Mouse (Mus musculus) layer of hippocampus, adult 8-10 months (tissue): ENCODE results near the gene Adgrg6. TPM values are rescaled to one million over a fixed set of nuclear protein-coding genes. Genes with fewer than 3 reads are reported as not detected.
A peak's percentile ranks its signal among the peaks of the same experiment; 100 is the strongest.

Source experiments
- DNase-seq, 2 experiments: peaks; one replicate each; pipeline ENCODE4 v3.0.0; 2022; ENCODE audit warnings: low spot score in 2 of 2
- total RNA-seq, 4 experiments: library from RNA; stranded (reverse); gene quantifications; 2 replicates each; pipeline ENCODE4 v1.2.4; 2022

Gene Adgrg6
- total RNA-seq, 4 experiments from 2014 or later: 1.0 to 3.8 (median 2.0) TPM

DNA sequence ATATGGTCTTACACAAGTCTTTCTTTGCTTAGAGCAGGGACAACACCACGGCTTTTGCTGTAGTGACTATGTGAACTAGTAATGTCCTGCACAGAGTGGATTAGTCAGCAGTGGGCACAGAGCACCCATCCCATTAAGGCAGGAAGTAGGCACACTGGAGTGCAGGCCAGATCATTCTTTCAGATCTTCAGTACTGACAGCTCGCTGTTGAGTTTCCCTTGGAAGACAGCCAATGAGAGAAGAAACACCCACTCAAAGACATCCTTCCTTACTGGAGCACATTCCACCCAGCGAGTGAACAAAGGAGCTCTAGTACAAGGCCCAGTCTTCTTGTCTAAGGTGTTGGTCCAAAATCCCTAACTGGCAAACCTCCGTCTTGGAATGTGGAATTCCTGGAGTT is 53.6 kb downstream of the Adgrg6 start:
- no peak for DNase-seq

DNA sequence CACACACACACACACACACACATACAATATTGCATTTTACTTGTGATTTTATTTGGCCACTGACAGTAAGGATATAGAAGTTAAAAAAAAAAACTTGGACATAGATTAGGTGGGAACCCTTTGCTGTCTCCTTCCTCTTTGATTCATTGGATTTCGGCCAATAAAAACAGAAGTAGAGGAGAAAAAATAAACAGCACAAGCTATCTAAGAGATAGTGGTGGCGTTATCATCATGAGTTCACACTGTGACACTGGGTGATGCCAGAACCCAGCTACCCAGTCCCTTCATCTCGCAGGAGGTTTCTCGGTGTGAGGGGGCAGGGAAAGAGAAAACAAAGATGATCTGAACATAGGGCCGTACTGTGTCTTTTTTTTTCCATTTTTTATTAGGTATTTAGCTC is 62.2 kb downstream of the Adgrg6 start:
- no peak for DNase-seq

DNA sequence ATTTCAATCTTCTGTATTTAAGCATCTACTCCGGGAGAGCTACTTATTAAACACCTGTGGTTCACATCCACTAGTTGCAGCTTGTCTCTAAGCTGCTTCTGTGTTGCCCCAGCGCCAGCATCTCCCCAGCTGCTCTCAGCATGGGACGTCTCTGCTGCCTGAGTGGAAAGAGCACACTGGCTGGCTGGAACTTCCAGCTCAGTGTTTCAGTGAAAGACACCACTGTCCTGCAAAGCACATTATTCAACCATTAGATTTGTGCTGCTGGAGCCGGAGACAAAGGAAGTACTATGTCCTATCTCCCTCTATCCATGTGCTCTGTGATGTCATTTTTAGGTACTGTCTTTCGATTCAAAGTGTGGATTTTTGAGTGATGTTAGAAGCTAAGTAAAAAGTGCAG is 63.0 kb downstream of the Adgrg6 start:
- peak; percentile 26 to 29 for DNase-seq

DNA sequence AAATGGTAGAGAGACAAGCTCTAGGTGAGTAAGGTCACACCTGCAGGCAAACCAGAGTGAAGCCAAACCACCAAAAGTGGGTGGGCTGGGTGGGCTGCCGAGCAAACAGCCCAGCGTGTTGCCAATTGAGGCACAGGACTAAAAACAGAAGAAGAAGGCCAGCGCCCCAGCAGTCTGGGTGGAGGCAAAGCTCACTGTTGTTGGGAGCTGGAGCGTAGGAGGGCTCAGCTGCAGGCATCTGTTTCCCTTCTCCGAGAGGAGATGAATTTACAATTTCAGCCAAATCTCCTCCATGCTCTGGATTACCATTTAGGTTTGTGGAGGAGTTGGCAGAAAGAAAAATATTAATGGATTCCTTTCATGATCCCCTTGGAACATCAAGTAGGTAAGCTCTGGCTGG is 64.5 kb downstream of the Adgrg6 start:
- peak; percentile 4 to 5 for DNase-seq

DNA sequence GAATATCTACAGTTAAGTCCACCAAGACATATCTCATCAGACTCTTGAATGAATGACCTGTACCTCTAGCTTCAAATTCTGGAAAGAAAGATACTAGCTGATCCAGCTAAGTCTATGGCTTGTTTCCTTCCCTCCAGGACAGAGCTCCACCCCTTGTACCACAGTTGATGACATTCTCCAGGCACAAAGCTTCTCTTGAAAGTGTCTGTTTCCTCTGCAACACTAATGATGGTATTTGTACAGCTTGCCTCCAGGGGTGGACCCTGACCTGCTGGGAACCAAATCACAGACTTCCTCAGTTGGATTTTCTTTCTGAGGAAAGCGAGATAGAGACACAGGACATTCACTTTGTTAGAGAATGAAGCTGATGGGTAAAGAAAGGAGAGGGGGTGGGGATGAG is 69.1 kb downstream of the Adgrg6 start:
- no peak for DNase-seq

DNA sequence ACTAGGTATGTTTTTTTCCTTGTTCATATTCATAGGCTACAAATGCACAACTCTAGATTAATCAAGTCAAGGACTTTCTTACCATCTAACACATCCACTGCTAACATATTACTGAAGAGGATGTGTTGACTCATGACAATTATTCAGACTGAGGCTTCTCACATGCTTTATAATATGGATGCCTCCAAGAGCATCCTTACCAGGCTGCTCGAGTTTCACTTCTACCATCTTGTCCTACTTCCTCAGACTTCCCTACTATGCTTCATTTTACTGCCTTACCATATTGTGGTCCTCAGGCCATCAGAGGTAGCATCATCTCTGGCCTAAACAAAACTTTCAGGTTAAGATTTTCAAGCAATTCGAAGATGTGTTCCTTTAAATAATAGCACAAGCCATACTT is 69.8 kb downstream of the Adgrg6 start:
- DNase-seq: no peak

DNA sequence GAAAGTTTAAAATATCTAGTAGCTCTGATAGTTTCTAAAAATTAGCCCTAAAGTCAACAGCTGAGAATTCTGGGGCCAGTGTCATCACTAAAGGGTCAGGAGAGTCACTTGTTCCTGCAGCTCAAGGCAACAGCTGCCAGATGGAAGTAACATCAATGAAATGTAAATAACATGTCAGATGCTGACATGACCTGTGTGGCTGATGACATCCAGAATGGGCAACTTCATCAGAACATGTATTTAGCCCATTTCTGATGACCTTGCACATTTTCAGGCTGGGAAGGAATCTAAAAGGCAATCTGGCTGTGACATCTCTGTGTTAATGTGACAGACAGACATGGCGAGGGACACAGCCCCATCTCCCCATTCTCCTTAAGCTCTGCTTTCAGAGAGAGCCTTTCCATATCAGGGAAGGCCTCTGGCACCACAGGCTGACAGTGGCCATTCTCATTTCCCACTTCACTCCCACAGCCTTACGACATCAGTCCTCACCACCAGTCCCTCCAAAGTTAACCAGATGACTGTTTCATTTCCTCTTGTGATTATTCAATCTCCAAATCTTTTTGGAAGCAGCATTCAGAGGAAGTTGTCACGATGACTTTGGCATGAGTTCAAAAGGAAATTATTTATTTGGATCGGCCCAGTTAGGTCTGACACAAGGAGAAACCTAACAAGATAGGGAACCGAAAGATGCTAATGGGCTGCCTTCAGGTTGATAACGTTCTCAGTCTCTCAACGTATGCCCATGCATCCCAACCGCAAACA is 70.7 kb downstream of the Adgrg6 start:
- DNase-seq: no peak

DNA sequence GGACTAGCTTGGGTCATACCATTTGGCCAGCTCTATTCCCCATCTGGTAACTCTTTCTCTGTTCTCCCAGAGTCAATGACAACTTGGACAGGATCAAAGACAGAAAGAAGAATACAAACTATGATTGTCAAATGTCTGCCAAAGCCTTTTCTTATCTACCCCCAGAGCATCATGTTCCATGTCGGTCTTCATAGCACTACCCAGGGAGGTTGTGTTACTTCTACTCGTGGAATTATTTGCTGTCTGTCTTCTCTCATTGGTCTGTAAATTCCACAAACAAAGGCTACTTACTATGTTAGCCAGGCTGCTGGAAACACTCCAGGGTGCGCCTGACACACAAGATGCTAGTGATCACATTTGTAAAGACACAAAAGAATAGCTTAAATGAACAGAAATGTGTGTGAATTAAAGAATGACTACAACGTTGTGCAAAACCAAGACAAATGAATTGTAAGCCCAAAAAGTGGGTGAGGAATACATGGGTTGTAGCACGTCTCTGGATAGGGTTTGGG is 74.4 kb downstream of the Adgrg6 start:
- DNase-seq: no peak

DNA sequence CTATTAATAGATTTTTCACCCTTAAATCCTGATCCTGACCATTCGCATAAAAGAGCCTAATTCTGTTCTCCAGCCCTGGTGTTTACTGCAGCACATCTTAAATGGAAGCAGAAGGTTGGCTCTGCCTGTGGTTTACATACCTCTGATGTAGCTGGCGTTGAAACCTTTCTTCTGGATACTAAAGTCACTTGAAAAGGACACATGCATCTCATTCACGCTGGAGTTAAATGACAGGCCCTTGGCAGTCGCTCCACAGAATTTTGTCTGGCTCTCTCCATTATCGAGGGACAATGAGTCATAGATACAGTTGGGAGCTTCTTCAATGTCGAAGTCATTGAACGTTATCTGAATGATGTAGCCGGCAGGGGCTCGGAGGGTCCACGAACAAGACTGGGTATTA is 76.8 kb downstream of the Adgrg6 start:
- DNase-seq: no peak

DNA sequence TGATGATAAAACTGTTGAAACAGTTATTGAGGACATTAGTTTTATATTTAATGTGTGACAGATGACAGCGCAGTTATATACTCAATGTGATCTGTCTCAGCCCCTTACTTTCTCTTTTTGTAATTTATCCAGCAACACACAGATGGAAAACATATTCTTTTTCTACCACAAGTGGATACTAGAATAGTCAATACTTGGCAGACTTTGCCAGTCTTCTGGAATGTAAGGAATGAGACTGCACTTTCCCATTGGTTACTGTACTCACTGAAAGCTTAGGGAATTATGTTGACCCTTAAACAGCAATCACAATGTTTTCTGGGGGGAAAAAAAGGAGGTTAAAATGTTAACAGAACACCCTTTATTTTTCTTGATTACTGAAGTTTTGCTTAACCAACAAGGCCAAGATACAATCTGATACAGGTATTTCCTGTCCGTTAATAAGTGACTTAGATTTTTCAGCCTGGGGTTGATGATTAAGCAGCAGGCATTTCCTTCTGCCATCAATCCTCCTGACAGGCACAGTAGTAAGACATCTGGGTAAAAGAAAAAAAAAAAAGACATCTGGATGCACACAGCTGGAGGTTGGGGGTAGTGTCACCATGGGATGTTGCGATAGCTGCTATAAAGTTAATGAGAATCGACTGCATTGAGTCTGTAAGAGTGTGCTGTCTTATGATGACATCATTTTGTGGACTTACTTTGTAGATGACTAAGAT is 81.5 kb downstream of the Adgrg6 start:
- no peak for DNase-seq

DNA sequence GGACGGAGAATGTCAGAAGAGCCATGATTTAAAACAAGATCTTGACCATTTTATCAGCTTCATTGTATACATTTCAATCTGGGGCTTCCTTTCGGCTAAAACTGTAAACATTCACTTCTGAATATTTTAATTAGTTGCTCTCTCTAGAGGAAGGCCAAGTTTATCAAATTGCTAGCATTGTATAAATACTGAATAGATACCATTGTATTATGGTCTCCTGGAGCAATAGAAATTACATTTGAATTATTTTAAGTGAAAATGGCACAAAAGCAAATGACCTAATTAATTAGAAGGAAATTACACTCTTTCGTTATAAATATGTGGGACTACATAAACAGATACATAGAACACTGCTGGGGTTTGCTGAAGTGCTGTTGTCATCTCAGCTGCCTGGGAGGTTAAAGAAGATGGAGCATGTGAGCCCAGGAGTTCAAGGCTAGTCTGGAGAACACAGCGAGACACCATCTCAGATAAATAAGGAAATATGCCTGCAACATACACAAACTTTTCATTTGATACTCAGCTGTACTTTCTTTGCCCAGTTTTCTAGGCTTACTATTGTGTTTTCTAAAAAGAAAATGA is 84.4 kb downstream of the Adgrg6 start:
- no peak for DNase-seq

DNA sequence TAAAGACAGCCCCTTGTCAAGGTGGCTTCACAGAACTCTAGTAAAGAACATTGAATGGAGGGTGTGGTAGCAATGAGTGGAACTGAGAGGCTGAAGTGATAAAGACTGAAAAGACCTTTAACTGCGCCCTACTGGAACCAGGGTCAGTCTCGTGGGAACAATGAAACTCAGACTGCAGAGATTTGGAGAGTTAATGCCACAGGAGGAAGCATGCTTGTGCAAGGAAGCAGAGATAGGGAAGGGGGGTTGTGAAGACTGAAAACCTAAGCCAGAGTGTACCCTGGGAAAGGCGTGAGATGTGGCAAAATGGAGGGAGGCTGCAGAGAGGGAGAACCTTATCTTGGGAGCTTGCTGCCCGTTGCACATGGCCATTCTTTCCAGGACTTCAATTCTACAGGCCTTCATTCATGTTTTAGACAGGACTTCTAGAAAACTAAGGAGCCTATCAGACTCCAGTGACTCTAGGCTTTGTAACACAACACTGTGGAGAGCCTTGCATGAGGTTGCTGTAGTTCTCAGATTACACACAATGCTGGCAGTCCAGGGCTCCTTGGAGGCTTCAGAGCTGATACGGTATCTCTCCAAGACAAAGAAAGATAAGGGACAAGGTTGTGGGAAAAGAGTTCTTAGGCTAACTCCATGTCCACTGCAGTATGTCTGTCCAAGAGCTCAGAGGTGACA is 85.1 kb downstream of the Adgrg6 start:
- no peak for DNase-seq

DNA sequence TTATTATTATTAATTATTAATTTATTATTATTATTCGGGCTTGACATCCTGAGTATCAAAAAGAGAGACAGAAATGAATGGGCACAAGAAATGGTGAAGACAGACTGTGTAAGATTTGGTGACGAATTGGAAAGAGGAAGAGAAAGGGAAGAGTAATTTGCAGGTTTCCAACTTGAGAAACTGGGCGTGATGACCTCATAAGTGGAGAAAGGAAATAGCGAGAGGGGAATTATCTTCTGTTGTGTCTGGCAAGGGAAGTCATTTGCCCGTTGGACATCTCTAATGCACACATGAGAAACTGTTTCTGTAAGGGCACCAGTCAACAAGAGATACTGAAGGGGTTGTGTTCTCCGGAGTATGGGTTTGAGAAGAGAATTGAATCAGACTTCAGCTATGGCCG is 85.6 kb downstream of the Adgrg6 start:
- DNase-seq: no peak

DNA sequence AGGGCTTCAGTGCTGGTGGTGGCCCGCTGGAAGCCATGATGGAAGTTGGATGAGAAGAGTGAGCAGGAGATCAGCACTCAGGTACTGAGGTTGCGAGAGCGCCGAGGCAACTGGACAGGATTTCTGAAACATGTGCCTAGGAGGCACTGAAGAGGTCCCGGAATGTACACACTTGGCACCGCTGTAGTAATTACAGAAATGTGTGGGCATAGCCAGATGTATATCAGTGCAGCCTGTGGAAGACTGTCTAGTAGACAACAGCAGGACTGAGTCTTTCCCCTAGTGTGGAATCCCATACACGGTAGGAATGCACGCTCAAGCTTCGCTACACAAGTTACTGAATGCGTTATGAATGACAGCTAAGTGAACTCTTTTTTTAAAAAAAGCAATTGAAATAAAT is 86.1 kb downstream of the Adgrg6 start:
- DNase-seq: no peak

DNA sequence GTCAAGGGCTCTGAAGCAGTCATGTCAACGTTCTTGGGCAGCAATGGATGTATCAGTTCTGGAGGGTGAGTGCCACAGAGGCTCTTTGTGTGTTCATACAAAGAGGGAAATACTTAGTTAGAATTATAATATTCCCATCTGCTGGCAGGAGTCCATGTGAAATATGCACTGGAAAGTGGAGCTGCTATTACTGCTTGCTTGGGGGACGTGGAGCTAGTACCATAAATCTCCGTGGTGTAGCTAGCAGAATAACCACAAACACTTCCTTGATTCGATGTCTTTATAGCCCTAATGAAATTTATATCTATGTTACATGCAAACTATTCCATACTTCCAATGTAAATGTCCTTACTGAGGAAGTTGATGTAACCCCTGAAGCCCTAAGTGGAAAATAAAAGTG is 91.0 kb downstream of the Adgrg6 start:
- no peak for DNase-seq

DNA sequence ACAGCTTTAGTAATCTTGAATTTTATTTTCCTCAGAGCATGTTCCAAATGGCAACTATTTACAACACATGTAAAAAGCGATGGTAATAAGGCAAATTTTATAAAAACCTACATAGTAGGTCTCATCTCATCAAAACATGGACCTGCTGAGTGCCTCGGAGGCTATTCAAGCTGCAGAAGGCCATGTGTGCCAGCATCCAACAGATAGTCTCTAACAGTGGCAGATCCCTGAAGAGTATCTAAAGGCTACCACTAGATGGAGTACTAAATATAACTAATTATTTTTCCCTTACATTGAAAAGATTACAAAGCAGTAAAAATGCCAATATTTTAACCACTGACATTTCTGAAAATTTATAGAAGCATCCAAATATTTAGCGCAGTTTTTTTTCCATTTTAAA is 93.6 kb downstream of the Adgrg6 start:
- peak in 1 of 2 experiments; percentile 3 for DNase-seq

DNA sequence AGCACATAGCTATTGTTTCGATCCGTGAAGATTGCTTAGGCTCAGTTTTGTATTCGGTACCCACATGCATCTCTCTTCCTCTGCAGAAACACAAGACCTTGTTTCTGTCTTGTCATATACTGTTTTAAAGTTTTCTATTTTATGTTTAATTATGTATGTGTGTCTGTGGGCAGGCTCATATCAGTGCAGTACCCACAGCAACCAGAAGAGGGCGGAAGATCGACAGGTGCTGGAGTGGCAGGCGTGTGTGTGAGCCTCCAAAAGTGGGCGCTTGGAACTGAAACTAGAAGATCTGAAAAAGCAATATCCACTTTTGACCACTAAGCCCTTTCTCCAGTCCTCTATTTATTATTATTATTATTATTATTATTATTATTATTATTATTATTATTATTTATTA is 95.4 kb downstream of the Adgrg6 start:
- DNase-seq: no peak

DNA sequence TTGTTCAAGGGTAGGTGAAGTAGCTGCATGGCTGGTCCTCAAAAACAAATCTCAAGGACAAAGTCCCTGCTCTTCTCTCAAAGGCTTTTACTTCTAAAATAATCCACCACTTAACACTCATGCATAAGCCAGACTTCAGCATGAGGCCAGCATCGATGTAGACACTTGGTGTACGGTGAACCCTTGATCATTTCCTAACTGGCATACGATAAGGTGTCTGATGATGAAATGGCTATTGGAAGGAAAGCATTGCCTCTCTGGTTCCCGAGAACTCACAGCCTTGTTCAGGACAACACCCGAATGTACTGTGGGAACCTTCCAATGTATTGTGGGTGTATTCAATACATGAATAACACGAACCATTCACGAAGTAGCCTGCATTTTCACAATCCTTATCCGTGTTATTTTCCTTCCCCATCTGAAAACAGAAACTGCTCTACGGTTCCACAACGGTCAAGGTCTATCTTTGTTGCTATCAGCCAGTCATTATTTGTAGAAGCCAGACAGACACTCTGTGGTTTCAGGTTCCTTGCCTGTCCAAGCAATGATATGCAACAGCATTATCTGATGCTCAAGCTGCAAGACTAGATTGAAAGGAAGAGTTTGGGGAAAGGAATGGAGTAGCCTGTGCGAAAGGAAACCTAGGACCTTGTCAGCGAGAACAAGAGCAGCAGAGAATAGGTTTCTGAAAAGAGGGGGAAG is 99.7 kb downstream of the Adgrg6 start:
- DNase-seq: no peak

DNA sequence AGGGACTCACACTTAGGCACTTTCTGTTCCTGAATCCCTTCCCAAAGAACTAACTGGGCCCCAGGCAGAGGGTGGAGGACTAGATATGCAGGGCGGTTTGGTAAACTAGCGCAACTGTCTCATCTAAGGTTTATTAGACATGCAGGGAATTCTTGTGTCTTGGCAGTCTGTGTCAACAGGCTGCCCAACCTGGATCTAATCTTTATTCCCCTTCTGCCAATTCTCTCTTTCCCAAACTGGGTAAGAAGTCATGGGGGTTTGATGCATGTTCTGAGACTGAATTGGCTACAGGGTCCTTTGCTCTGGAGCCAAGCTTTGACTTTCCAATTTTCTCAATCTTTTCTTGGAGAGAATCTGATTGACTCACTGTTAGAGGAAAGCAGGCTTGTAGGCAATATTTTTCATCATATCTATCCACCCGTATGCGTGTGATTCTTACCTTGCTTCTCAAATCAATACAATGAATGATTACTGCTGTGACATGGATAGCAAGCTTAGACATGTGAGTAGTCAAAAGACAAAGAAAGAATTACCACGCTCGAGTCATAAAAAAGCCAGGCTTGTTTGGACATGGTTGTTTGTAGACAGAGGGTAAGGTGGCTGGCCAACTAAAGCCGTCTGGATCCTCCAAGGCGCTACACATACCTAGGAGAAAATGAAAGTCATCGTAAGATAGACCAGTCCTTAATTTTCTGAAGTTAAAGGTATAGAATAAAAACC is 104.4 kb downstream of the Adgrg6 start:
- DNase-seq: no peak

DNA sequence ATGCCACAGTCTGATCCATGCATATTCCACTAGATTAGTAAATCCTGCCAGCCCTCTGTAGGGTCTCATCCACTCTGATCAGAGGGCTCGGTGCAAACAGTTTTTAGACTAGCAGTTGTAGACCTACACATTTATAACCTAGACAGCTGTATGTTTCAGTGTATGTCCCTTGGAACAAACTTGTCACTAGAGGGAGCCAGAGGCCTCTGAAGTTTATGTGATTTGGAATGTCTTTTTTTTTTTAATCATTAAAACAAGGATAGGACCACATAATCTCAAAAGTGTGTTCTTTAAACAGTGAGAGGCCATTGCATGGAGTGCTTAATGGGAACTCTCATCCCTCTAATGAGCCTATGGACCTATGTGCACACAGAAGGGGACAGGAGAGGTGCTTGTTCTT is 141.4 kb downstream of the Adgrg6 start:
- peak in 1 of 2 experiments; percentile 15 for DNase-seq

DNA sequence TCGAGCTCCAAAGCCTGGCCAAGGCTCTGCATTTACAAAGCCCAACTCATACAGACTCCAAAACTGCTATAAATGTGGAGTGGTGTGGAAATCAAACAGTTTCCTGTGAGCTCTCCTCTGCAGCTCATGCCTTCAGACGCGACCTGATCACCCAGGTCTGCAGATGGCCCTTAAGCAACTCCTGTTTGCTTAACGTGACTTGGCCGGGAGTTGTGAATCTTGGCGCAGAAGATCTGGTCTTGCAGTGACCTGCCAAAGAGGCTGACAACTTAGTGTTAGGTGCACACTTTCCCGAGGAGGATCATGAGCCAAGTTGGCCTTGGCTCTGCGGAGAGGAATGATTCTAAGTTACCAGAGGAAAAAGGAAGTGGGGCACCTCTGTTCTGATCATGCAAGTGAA is 143.7 kb downstream of the Adgrg6 start:
- no peak for DNase-seq
